Mouse (Mus musculus) cortical plate, adult 2 months (tissue): ENCODE results near the gene Smtnl2.

Source experiments
- CTCF ChIP-seq: fragments of 200-500 bp; IDR thresholded peaks from 2 replicates; pipeline ENCODE4 v1.5.1; 2011; ENCODE audit warnings: mild to moderate bottlenecking, control low read depth, low read length; ENCODE audit not compliant: insufficient read depth; ENCODE audit errors: extremely low read depth
- POLR2A ChIP-seq: fragments of 200-500 bp; IDR thresholded peaks from 2 replicates; pipeline ENCODE4 v1.6.1; 2011; ENCODE audit warnings: mild to moderate bottlenecking, low read length, control low read depth; ENCODE audit not compliant: insufficient read depth; ENCODE audit errors: extremely low read depth

DNA sequence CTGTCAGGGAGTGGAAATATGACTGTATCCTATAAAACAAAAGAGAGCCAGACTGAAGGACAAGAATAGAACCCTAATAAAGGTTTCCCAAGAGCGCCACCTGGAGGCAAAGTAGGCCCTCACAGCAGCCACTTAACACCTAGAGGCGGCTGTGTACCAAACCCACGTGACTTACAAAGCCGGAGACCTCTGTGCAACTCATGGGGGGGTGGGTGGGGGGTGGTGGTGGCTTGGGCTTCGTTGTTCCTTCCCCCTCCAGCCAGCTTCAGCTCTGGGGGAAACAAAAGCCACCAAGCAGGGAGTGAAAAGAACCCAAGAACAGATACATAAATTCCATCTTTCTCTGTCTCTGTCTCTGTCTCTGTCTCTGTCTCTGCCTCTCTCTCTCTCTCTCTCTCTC, 17.2 kb upstream of the Smtnl2 start:
- TF ChIP-seq CTCF: peak; percentile 50
- TF ChIP-seq POLR2A: no peak
